ENCODE assay signal across 20 mouse cellular contexts in genomic region chr17:15672870-15673269, GRCm38 (mm10). TPM values are rescaled to one million over a fixed set of nuclear protein-coding genes. Genes with fewer than 3 reads are reported as not detected.
DNase-seq lines count a peak whose midpoint lies in the region; ATAC-seq and TF ChIP-seq lines count a peak whose summit lies in the region.
"Had no signal": no experiment of that assay in that cellular context is flagged by ENCODE, and none has a peak within 500 bp of the region (broad histone marks: within the 10 kb centered on the region; RNA-seq: fewer than 3 reads in every experiment).

No protein-coding gene starts in this region.

- no peak for ATAC-seq in kidney, postnatal 0 days (replicated peaks; ENCODE audit: low FRiP score, low read depth)
- ATAC-seq in lung, embryonic 16.5 days (ENCODE audit: low read depth) = peak; percentile 77
- ATAC-seq: inflammation-experienced regulatory T-cells, adult 6 months; liver, postnatal 0 days had no signal

- H3K4me3 ChIP-seq in kidney, postnatal 0 days (replicated peaks; ENCODE audit: low read depth, low read length) = no peak overlapping the region
- H3K4me3 ChIP-seq in lung, embryonic 16.5 days (ENCODE audit: low read length) = no peak overlapping the region
- H3K4me3 ChIP-seq: forebrain, embryonic 12.5 days; heart, embryonic 10.5 days had no signal

- no peak overlapping the region for H3K9ac ChIP-seq in kidney, postnatal 0 days (ENCODE audit: low read depth, low read length)
- H3K9ac ChIP-seq in lung, embryonic 16.5 days (ENCODE audit: low read length) = no peak overlapping the region
- H3K9ac ChIP-seq: forebrain, embryonic 12.5 days; hindbrain, embryonic 14.5 days; liver, postnatal 0 days had no signal

- WGBS in kidney, postnatal 0 days = 43% methylated on average over 5 of the region's 5 CpGs
- WGBS in lung, embryonic 16.5 days = 36% methylated on average over 5 of the region's 5 CpGs

- no peak for TF ChIP-seq CTCF in kidney, postnatal 0 days (IDR thresholded peaks at IDR 0.05; ENCODE audit: low read depth)

- no peaks in the 10 kb centered on the region for H3K36me3 ChIP-seq in kidney, postnatal 0 days (ENCODE audit: insufficient read depth, low read length)
- H3K36me3 ChIP-seq in lung, embryonic 16.5 days (ENCODE audit: control insufficient read depth, insufficient read depth, low read length) = no peaks in the 10 kb centered on the region
- H3K36me3 ChIP-seq: forebrain, embryonic 12.5 days; heart, embryonic 10.5 days had no signal

- DNase-seq in kidney, postnatal 0 days (ENCODE audit: low spot score) = peak; percentile 24
- DNase-seq in kidney, postnatal 25 days = no peak
- DNase-seq in lung, postnatal 4 days = no peak
- DNase-seq in brain, adult 2 months (ENCODE audit: low read depth, low spot score) = peak; percentile 29
- DNase-seq in gonadal fat pad, adult 2 months (ENCODE audit: low read depth) = peak; percentile 49
- no peak for DNase-seq in adrenal gland, adult 2 months
- DNase-seq: adrenal gland, adult 8-10 months; cerebellum, adult 9-10 months; heart, postnatal 4 days; kidney, adult 18-20 months; kidney, postnatal 10 days; left cerebral cortex, postnatal 4 days; liver, postnatal 0 days; thymus, postnatal 25 days had no signal

- H3K9me3 ChIP-seq in kidney, postnatal 0 days (replicated peaks; ENCODE audit: low read length) = no peaks in the 10 kb centered on the region
- no peaks in the 10 kb centered on the region for H3K9me3 ChIP-seq in lung, embryonic 16.5 days (ENCODE audit: control insufficient read depth, low read length)
- H3K9me3 ChIP-seq: forebrain, embryonic 12.5 days; heart, embryonic 10.5 days had no signal

- no peak overlapping the region for H3K27ac ChIP-seq in kidney, postnatal 0 days
- H3K27ac ChIP-seq in lung, embryonic 16.5 days (ENCODE audit: low read length) = 0 out of 2 replicates have a peak overlapping the region, but pooled peaks have one; percentile 27
- H3K27ac ChIP-seq: forebrain, embryonic 12.5 days; heart, embryonic 10.5 days; hindbrain, embryonic 14.5 days had no signal

- no peaks in the 10 kb centered on the region for H3K4me1 ChIP-seq in kidney, postnatal 0 days (replicated peaks; ENCODE audit: insufficient read depth, low read length)
- H3K4me1 ChIP-seq in lung, embryonic 16.5 days (replicated peaks; ENCODE audit: control insufficient read depth, insufficient read depth, low read length) = no peaks in the 10 kb centered on the region
- H3K4me1 ChIP-seq: heart, embryonic 10.5 days had no signal

- no peak overlapping the region for H3K4me2 ChIP-seq in kidney, postnatal 0 days (ENCODE audit: low read length)
- no peak overlapping the region for H3K4me2 ChIP-seq in lung, embryonic 16.5 days (ENCODE audit: low read depth, low read length)
- H3K4me2 ChIP-seq: forebrain, embryonic 12.5 days; hindbrain, embryonic 14.5 days; midbrain, embryonic 11.5 days had no signal

- H3K27me3 ChIP-seq in kidney, postnatal 0 days (ENCODE audit: insufficient read depth, low read length) = no peaks in the 10 kb centered on the region
- H3K27me3 ChIP-seq in lung, embryonic 16.5 days (ENCODE audit: control insufficient read depth, insufficient read depth, low read depth, low read length) = no peaks in the 10 kb centered on the region
- H3K27me3 ChIP-seq: forebrain, embryonic 12.5 days had no signal

RNA-seq across cellular contexts. Expression of gene Chd1, which starts 31.9 kb away (rescaled TPM):
- polyA plus RNA-seq in kidney, postnatal 0 days (2015; fragmentation: Nextera tagmentation; extraction: Ambion mirVana) = 23.4 and 24.4 TPM in 2 replicates
- 17.7 and 18.3 TPM in 2 replicates for polyA plus RNA-seq in lung, embryonic 16.5 days (2015; fragmentation: Nextera tagmentation; extraction: Ambion mirVana)
- polyA plus RNA-seq in gonadal fat pad, adult 2 months (2012; rRNA removed) = 3.0 and 6.8 TPM in 2 replicates
- total RNA-seq in adrenal gland, adult 2 months (2021) = 10 to 100 TPM; 28.5 to 35.1 TPM
- polyA plus RNA-seq in adrenal gland, adult 2 months (2012; rRNA removed) = 12.5 and 16.2 TPM in 2 replicates

Comparison
In these comparisons a context has a peak if more than half of its experiments do, and no peak if none do; other contexts are left out.
1. DNase-seq: peak in kidney, postnatal 0 days (single experiment), brain, adult 2 months (single experiment) and gonadal fat pad, adult 2 months (single experiment); none in kidney, postnatal 25 days (0 of 2), lung, postnatal 4 days (0 of 2) and adrenal gland, adult 2 months (single experiment).